Mouse (Mus musculus) hindbrain, embryonic 10.5 days (tissue): ENCODE data around the gene Adora2a. TPM values are rescaled to one million over a fixed set of nuclear protein-coding genes. Genes with fewer than 3 reads are reported as not detected.
A peak's percentile ranks its signal among the peaks of the same experiment; 100 is the strongest.

Experiments used
- DNase-seq: peaks from one replicate; pipeline ENCODE4 v3.0.0-alpha.2; 2017; ENCODE audit warnings: low spot score
- H3K27ac ChIP-seq: fragments of 300-500 bp; sonication (generic); 2 replicates; pipeline ENCODE4 v1.5.1; 2016; ENCODE audit warnings: mild to moderate bottlenecking, moderate library complexity
- H3K27me3 ChIP-seq: fragments of 300-500 bp; sonication (generic); 2 replicates; pipeline ENCODE4 v1.6.1; 2016; ENCODE audit warnings: mild to moderate bottlenecking; ENCODE audit not compliant: poor library complexity, insufficient read depth, severe bottlenecking
- H3K36me3 ChIP-seq: fragments of 300-500 bp; sonication (generic); 2 replicates; pipeline ENCODE4 v1.6.1; 2016; ENCODE audit warnings: mild to moderate bottlenecking, moderate library complexity
- H3K4me1 ChIP-seq: fragments of 300-500 bp; sonication (generic); replicated peaks from 2 replicates; pipeline ENCODE4 v1.6.1; 2016; ENCODE audit warnings: mild to moderate bottlenecking
- H3K4me3 ChIP-seq: fragments of 300-500 bp; sonication (generic); 2 replicates; pipeline ENCODE4 v1.5.1; 2016; ENCODE audit warnings: mild to moderate bottlenecking, moderate library complexity
- H3K9me3 ChIP-seq: fragments of 300-500 bp; sonication (generic); 2 replicates; pipeline ENCODE4 v1.6.1; 2016; ENCODE audit warnings: mild to moderate bottlenecking, moderate library complexity
- WGBS: fragments of 180-500 bp; shearing (Covaris S2); methylation state at CpG from one replicate; pipeline ENCODE4 v1.1.7; 2016; 5-methylcytosine and 5-hydroxymethylcytosine counted together
- polyA plus RNA-seq: library from polyadenylated mRNA; unstranded; fragments of >200 nt; fragmentation: Nextera tagmentation; extraction: Ambion mirVana; gene quantifications from 2 replicates; pipeline ENCODE4 v1.2.1, GENCODE M21; 2016

The Adora2a gene
- polyA plus RNA-seq, 1 experiment from 2014 or later = 2.4 TPM

GRCm38 (mm10) chr10:75316472-75316871 lies 205 bp upstream of the Adora2a start:
- peaks cover 19% of the 10 kb centered on the region for H3K36me3 ChIP-seq
- H3K27ac ChIP-seq = peak overlapping the region; percentile 74
- no peaks in the 10 kb centered on the region for H3K9me3 ChIP-seq
- DNase-seq = peak; percentile 22
- H3K27me3 ChIP-seq = peaks cover 53% of the 10 kb centered on the region
- 11% methylated on average over 9 of the region's 9 CpGs for WGBS
- peak overlapping the region; percentile 56 for H3K4me3 ChIP-seq
- peaks cover 35% of the 10 kb centered on the region for H3K4me1 ChIP-seq

- peaks cover 35% of the 10 kb centered on the region for H3K4me1 ChIP-seq
- peak; percentile 71 for DNase-seq
- H3K9me3 ChIP-seq = no peaks in the 10 kb centered on the region
- peak overlapping the region; percentile 74 for H3K27ac ChIP-seq
- peaks cover 53% of the 10 kb centered on the region for H3K27me3 ChIP-seq
- WGBS = 1% methylated on average over 81 of the region's 81 CpGs
- H3K4me3 ChIP-seq = peak overlapping the region; percentile 56
- peaks cover 12% of the 10 kb centered on the region for H3K36me3 ChIP-seq
These were observed 458 bp downstream of the Adora2a start for GRCm38 (mm10) chr10:75316908-75317761.

- Histone ChIP-seq H3K9me3 (no peaks in the 10 kb centered on the region), H3K36me3 (peaks cover 2% of the 10 kb centered on the region), H3K4me1 (peaks cover 40% of the 10 kb centered on the region), H3K27ac (no peak overlapping the region), H3K27me3 (peaks cover 53% of the 10 kb centered on the region), H3K4me3 (0 out of 2 replicates have a peak overlapping the region, but pooled peaks have one; percentile 56)
- DNase-seq = no peak
- 83% methylated on average over 6 of the region's 6 CpGs for WGBS
These were observed 1.5 kb downstream of the Adora2a start for GRCm38 (mm10) chr10:75318206-75318605.

GRCm38 (mm10) chr10:75320321-75320720 lies 3.6 kb downstream of the Adora2a start:
- H3K4me3 ChIP-seq = no peak overlapping the region
- DNase-seq = no peak
- peaks cover 53% of the 10 kb centered on the region for H3K27me3 ChIP-seq
- 63% methylated on average over 4 of the region's 4 CpGs for WGBS
- no peaks in the 10 kb centered on the region for H3K9me3 ChIP-seq
- H3K27ac ChIP-seq = no peak overlapping the region
- peaks cover 33% of the 10 kb centered on the region for H3K4me1 ChIP-seq
- no peaks in the 10 kb centered on the region for H3K36me3 ChIP-seq

- Histone ChIP-seq H3K36me3 (no peaks in the 10 kb centered on the region), H3K27me3 (peaks cover 27% of the 10 kb centered on the region), H3K4me1 (peaks cover 22% of the 10 kb centered on the region), H3K27ac (no peak overlapping the region), H3K9me3 (no peaks in the 10 kb centered on the region), H3K4me3 (no peak overlapping the region)
- DNase-seq = no peak
- 67% methylated on average over 6 of the region's 6 CpGs for WGBS
These were observed 6.3 kb downstream of the Adora2a start for GRCm38 (mm10) chr10:75322966-75323365.

DNA sequence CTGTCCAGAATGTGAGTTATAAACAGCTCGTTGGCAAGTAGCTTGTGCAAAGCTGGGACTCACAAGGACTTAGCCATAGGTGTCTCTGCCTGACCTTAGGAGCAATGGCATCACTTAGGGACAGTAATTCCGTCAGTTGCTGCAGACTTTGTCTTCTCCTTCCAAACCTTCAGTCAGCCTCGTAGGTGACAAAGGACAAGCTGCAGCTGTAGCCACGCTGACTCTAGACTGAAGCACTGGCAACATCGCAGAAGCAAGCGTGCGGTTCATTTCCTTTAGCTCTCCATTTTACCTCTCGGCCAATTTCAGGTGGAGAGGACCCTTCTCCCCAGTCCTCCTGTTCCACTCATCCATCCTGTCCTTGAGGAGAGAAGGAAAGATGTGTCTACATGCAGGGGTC lies 7.3 kb downstream of the Adora2a start:
- 88% methylated on average over 8 of the region's 8 CpGs for WGBS
- DNase-seq = no peak
- H3K27me3 ChIP-seq = peaks cover 17% of the 10 kb centered on the region
- H3K4me1 ChIP-seq = peaks cover 29% of the 10 kb centered on the region
- H3K4me3 ChIP-seq = no peak overlapping the region
- no peaks in the 10 kb centered on the region for H3K9me3 ChIP-seq
- H3K27ac ChIP-seq = no peak overlapping the region
- H3K36me3 ChIP-seq = no peaks in the 10 kb centered on the region

DNA sequence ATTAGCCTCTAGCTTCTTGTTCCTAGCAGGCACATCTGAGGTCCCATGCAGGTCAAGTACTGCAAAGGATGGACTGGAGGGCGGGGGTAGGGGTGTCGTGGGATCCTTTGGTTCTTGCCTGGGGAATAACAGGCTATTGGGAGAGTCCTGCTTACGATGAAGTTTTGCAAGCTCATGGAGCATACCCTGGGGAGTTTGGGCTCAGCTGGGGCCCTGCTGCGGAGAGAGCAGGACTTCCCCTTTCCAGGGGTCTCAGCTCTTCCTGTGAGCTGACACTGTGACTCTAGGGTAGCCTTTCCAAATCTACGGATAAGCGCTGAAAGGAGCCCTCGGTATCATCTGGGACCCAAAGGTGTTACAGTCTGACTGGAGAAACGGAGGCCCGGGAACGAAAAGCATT lies 7.7 kb downstream of the Adora2a start:
- no peaks in the 10 kb centered on the region for H3K9me3 ChIP-seq
- H3K4me3 ChIP-seq = no peak overlapping the region
- H3K36me3 ChIP-seq = no peaks in the 10 kb centered on the region
- DNase-seq = no peak
- 77% methylated on average over 10 of the region's 10 CpGs for WGBS
- peaks cover 13% of the 10 kb centered on the region for H3K27me3 ChIP-seq
- peaks cover 27% of the 10 kb centered on the region for H3K4me1 ChIP-seq
- H3K27ac ChIP-seq = no peak overlapping the region

DNA sequence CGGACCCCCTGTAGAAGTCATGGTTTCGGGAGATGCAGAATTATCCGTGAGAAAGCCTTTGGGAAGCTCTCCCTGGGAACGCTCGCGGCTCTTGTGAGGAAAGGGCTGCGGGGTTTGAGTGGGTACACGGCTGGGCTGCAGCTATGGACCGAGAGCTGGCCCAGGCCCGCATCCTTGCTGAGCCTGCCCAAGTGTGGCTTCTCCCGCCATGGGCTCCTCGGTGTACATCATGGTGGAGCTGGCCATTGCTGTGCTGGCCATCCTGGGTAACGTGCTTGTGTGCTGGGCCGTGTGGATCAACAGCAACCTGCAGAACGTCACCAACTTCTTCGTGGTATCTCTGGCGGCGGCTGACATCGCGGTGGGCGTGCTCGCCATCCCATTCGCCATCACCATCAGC lies 9.1 kb downstream of the Adora2a start:
- WGBS = 95% methylated on average over 23 of the region's 23 CpGs
- H3K27me3 ChIP-seq = no peaks in the 10 kb centered on the region
- no peaks in the 10 kb centered on the region for H3K9me3 ChIP-seq
- H3K4me1 ChIP-seq = peaks cover 22% of the 10 kb centered on the region
- no peak overlapping the region for H3K4me3 ChIP-seq
- no peak overlapping the region for H3K27ac ChIP-seq
- no peak for DNase-seq
- no peaks in the 10 kb centered on the region for H3K36me3 ChIP-seq

GRCm38 (mm10) chr10:75326553-75326952 lies 9.9 kb downstream of the Adora2a start:
- H3K27me3 ChIP-seq = no peaks in the 10 kb centered on the region
- DNase-seq = no peak
- no peak overlapping the region for H3K27ac ChIP-seq
- H3K9me3 ChIP-seq = no peaks in the 10 kb centered on the region
- H3K4me3 ChIP-seq = no peak overlapping the region
- 85% methylated on average over 3 of the region's 3 CpGs for WGBS
- H3K4me1 ChIP-seq = peaks cover 22% of the 10 kb centered on the region
- H3K36me3 ChIP-seq = no peaks in the 10 kb centered on the region

DNA sequence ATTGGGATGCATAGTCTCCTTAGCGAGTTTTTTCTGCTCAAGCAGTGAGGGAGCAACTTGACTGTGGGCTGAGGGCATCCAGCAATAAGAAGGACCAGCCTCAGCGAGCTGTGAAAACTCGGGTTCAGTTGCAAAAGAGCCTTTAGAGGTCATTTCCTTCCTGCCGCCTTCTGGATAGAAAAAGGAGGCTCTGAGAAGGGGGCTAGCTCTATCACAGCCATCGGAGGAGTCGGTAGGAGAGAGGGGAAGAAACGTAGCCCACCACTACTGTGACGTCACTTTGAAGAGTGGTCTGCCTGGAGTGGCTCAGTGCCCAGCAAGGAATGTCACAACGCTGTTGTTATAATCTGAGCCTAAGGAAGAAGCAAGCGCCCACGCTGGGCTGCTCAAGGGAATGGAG lies 10.4 kb downstream of the Adora2a start:
- no peak for DNase-seq
- Histone ChIP-seq H3K4me3 (no peak overlapping the region), H3K27ac (no peak overlapping the region), H3K36me3 (no peaks in the 10 kb centered on the region), H3K9me3 (no peaks in the 10 kb centered on the region), H3K4me1 (peaks cover 22% of the 10 kb centered on the region), H3K27me3 (no peaks in the 10 kb centered on the region)
- WGBS = 79% methylated on average over 11 of the region's 11 CpGs

- no peaks in the 10 kb centered on the region for H3K27me3 ChIP-seq
These were observed 11.6 kb downstream of the Adora2a start for GRCm38 (mm10) chr10:75328201-75328704.

GRCm38 (mm10) chr10:75332268-75332667 lies 15.6 kb downstream of the Adora2a start:
- DNase-seq = no peak
- WGBS = 82% methylated on average over 3 of the region's 3 CpGs

More at GRCm38 (mm10) chr10:75328201-75328704, 11.6 kb downstream of the Adora2a start:
- no peak overlapping the region for H3K4me3 ChIP-seq
- peaks cover 16% of the 10 kb centered on the region for H3K4me1 ChIP-seq
- WGBS = 18% methylated on average over 4 of the region's 4 CpGs
- no peak overlapping the region for H3K27ac ChIP-seq
- no peaks in the 10 kb centered on the region for H3K36me3 ChIP-seq
- DNase-seq = no peak
- no peaks in the 10 kb centered on the region for H3K9me3 ChIP-seq

DNA sequence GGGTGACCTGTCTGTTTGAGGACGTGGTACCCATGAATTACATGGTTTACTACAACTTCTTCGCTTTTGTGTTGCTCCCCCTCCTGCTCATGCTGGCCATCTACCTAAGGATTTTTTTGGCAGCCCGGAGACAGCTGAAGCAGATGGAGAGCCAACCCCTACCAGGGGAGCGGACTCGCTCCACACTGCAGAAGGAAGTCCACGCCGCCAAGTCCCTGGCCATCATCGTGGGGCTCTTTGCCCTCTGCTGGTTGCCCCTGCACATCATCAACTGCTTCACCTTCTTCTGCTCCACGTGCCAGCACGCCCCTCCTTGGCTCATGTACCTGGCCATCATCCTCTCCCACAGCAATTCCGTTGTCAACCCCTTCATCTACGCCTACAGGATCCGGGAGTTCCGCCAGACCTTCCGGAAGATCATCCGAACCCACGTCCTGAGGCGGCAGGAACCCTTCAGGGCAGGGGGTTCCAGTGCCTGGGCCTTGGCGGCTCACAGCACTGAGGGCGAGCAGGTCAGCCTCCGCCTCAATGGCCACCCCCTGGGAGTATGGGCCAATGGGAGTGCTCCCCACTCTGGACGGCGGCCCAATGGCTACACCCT lies 16.6 kb downstream of the Adora2a start:
- DNase-seq = no peak
- no peaks in the 10 kb centered on the region for H3K27me3 ChIP-seq
- no peak overlapping the region for H3K27ac ChIP-seq
- H3K36me3 ChIP-seq = no peaks in the 10 kb centered on the region
- no peaks in the 10 kb centered on the region for H3K9me3 ChIP-seq
- no peak overlapping the region for H3K4me3 ChIP-seq
- 92% methylated on average over 23 of the region's 23 CpGs for WGBS
- peaks cover 4% of the 10 kb centered on the region for H3K4me1 ChIP-seq

More at GRCm38 (mm10) chr10:75332268-75332667, 15.6 kb downstream of the Adora2a start:
- Histone ChIP-seq H3K9me3 (no peaks in the 10 kb centered on the region), H3K4me3 (no peak overlapping the region), H3K4me1 (peaks cover 14% of the 10 kb centered on the region), H3K36me3 (no peaks in the 10 kb centered on the region), H3K27me3 (no peaks in the 10 kb centered on the region), H3K27ac (no peak overlapping the region)
